Mouse (Mus musculus): ENCODE data around the gene Zfp692. TPM values are rescaled to one million over a fixed set of nuclear protein-coding genes. Genes with fewer than 3 reads are reported as not detected.

Gene Zfp692
- polyA plus RNA-seq, 1 experiment from 2014 or later, result 15.2 TPM

DNA sequence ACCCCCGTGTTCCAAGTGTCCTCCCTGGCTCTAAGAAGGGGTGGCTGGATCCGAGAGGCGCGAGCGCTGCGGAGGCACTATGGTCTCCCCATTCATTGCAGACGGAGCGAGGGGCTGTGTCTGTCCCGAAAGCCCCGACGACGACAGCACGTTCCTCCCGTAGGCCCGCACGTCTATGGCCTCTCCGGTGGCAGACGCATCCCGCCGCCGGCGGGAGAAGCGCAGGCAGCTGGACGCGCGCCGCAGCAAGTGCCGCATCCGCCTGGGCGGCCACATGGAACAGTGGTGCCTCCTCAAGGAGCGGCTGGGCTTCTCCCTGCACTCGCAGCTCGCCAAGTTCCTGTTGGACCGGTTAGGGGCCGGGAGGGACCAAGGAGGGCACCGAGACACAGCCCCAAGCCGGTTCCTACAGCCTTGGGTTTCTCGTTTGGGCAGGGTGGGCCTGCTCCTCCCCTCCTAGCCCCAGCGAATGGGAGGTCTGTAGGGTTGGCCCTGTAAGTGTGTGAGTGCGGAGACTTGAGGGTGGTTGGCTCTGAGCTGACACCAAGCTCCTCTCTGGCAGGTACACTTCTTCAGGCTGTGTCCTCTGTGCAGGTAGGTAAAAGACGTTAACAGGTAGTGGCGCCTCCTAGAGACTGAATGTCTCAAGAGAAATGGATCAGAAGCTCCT is 677 bp downstream of the Zfp692 start:
- peak overlapping the region; percentile 94 for H3K4me2 ChIP-seq
- under 1% methylated on average over 42 of the region's 42 CpGs for WGBS
- ATAC-seq (ENCODE audit: insufficient read depth), result peak; percentile 75

DNA sequence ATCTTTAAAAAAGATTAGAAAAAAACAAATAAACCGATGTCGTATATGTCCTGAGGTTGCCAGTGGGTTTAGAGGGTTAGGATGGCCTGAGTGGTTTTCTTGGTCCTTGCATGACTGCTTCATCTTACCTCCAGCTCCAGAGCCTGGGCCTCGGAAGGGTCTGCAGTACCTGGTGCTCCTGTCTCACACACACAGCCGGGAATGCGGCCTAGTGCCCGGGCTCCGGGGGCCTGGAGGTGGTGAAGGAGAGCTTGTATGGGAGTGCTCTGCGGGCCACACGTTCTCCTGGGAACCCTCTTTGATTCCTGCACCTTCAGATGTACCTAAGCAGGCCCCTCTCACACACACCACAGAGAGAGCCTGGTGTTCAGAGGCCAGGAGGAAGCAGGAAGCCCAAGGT is 1.8 kb downstream of the Zfp692 start:
- Histone ChIP-seq H3K4me2 (no peak overlapping the region), H3K27me3 (ENCODE audit: insufficient read depth, low read length) (no peaks in the 10 kb centered on the region), H3K4me1 (ENCODE audit: insufficient read depth) (peaks cover 4% of the 10 kb centered on the region; the same call in 1 of the 2 replicates), H3K9ac (no peak overlapping the region), H3K27ac (ENCODE audit: low read depth) (no peak overlapping the region), H3K9me3 (ENCODE audit: low read depth, low read length) (no peaks in the 10 kb centered on the region), H3K4me3 (ENCODE audit: low read depth, low read length) (no peak overlapping the region), H3K36me3 (ENCODE audit: insufficient read depth) (peaks cover 17% of the 10 kb centered on the region; the same call in 1 of the 2 replicates)
- 91% methylated on average over 9 of the region's 9 CpGs for WGBS
- no peak for TF ChIP-seq CTCF (IDR thresholded peaks at IDR 0.05; ENCODE audit: low read depth)
- ATAC-seq (ENCODE audit: insufficient read depth), result no peak
- DNase-seq, result no peak

More for the DNA sequence above, 677 bp downstream of the Zfp692 start:
- peak overlapping the region; percentile 87 for H3K27ac ChIP-seq (ENCODE audit: low read depth)
- no peaks in the 10 kb centered on the region for H3K9me3 ChIP-seq (ENCODE audit: low read depth, low read length)
- no peaks in the 10 kb centered on the region for H3K27me3 ChIP-seq (ENCODE audit: insufficient read depth, low read length)
- H3K36me3 ChIP-seq (ENCODE audit: insufficient read depth), result peaks cover 10% of the 10 kb centered on the region; the same call in 1 of the 2 replicates
- DNase-seq, result peak; percentile 75
- H3K4me3 ChIP-seq (ENCODE audit: low read depth, low read length), result peak overlapping the region; percentile 57
- H3K9ac ChIP-seq, result peak overlapping the region; percentile 72
- H3K4me1 ChIP-seq (ENCODE audit: insufficient read depth), result peaks cover 4% of the 10 kb centered on the region; the same call in 1 of the 2 replicates
- TF ChIP-seq CTCF (IDR thresholded peaks at IDR 0.05; ENCODE audit: low read depth), result peak; percentile 27

DNA sequence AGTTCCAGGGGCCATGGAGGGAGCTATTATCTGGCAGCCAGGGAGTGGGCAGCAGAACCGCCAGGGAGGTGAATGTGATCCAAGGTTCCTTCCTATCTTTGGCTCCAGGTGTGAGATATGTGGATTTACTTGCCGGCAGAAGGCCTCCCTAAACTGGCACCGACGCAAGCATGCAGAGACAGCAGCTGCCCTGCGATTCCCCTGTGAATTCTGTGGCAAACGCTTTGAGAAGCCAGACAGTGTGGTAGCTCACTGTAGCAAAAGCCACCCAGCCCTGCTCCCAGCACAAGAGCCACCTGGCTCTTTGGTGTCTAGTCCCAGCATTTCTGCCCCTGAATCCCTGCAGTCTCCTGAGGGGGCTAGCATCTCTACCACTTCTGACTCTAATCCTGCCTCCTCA is 7.2 kb downstream of the Zfp692 start:
- Histone ChIP-seq H3K27ac (ENCODE audit: low read depth) (no peak overlapping the region), H3K27me3 (ENCODE audit: insufficient read depth, low read length) (no peaks in the 10 kb centered on the region), H3K4me3 (ENCODE audit: low read depth, low read length) (no peak overlapping the region), H3K4me1 (ENCODE audit: insufficient read depth) (no peaks in the 10 kb centered on the region), H3K9me3 (ENCODE audit: low read depth, low read length) (no peaks in the 10 kb centered on the region), H3K9ac (no peak overlapping the region), H3K36me3 (ENCODE audit: insufficient read depth) (peaks cover 57% of the 10 kb centered on the region), H3K4me2 (no peak overlapping the region)
- TF ChIP-seq CTCF (IDR thresholded peaks at IDR 0.05; ENCODE audit: low read depth), result no peak
- ATAC-seq (ENCODE audit: insufficient read depth) (no peak), DNase-seq (no peak)
- 86% methylated on average over 6 of the region's 6 CpGs for WGBS

DNA sequence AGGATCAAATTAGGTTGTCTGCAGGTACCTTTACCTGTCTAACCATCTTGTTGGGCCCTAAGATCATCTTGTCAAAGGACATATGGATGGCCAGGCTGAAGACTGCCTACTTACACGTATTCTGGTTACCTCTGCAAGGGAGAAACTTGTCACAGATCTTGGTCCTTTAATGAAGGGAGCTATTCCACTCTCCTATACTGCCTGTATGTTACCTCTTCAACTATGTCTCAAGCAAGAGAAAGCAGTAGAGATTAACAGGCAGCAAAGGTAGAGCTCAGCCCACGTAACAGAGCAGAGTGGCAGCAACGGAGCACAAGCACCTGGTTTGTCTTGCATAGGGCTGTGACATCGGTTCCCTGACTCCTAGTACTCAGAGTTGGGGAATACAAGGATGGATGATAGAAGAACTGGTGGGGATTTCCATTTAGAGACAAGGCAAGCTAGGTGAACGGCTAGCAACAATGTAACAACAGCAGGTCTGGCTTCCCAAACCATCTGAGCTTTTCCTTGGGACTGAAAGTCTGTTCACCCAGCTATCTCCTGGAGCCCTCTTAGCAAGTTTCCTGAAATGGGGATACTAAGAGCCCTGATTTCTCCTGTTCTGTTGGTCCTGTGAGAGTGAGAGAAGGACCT is 8.8 kb downstream of the Zfp692 start:
- no peaks in the 10 kb centered on the region for H3K27me3 ChIP-seq (ENCODE audit: insufficient read depth, low read length)
- no peak for TF ChIP-seq CTCF (IDR thresholded peaks at IDR 0.05; ENCODE audit: low read depth)
- DNase-seq, result no peak
- peaks cover 55% of the 10 kb centered on the region for H3K36me3 ChIP-seq (ENCODE audit: insufficient read depth)
- no peaks in the 10 kb centered on the region for H3K4me1 ChIP-seq (ENCODE audit: insufficient read depth)
- H3K4me3 ChIP-seq (ENCODE audit: low read depth, low read length), result no peak overlapping the region
- H3K9me3 ChIP-seq (ENCODE audit: low read depth, low read length), result no peaks in the 10 kb centered on the region
- 90% methylated on average over 5 of the region's 5 CpGs for WGBS
- no peak for ATAC-seq (ENCODE audit: insufficient read depth)
- no peak overlapping the region for H3K27ac ChIP-seq (ENCODE audit: low read depth)
- no peak overlapping the region for H3K4me2 ChIP-seq
- no peak overlapping the region for H3K9ac ChIP-seq

DNA sequence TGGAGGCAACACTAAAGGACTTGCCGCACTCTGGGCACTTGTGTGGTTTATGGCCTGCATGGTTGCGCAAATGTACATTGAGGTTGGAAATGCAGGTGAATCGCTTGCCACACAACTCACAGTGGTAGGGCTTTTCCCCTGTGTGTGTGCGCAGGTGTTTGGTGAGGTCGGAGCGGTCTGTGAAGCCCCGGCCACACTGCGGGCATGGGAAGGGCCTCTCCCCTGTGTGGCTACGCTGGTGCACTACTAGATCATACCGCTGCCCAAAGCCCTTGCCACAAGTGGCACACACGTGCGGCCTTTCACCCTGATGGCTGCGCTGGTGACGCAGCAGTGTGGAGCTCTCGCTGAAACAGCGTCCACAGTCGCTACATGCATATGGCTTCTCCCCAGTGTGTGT is 9.5 kb downstream of the Zfp692 start:
- no peak overlapping the region for H3K27ac ChIP-seq (ENCODE audit: low read depth)
- 82% methylated on average over 17 of the region's 17 CpGs for WGBS
- no peaks in the 10 kb centered on the region for H3K27me3 ChIP-seq (ENCODE audit: insufficient read depth, low read length)
- H3K4me1 ChIP-seq (ENCODE audit: insufficient read depth), result no peaks in the 10 kb centered on the region
- ATAC-seq (ENCODE audit: insufficient read depth) (no peak; the same call in 1 of the 2 replicates), DNase-seq (no peak)
- no peak overlapping the region for H3K4me2 ChIP-seq
- H3K4me3 ChIP-seq (ENCODE audit: low read depth, low read length), result no peak overlapping the region
- no peak overlapping the region for H3K9ac ChIP-seq
- H3K9me3 ChIP-seq (ENCODE audit: low read depth, low read length), result no peaks in the 10 kb centered on the region
- H3K36me3 ChIP-seq (ENCODE audit: insufficient read depth), result peaks cover 54% of the 10 kb centered on the region
- no peak for TF ChIP-seq CTCF (IDR thresholded peaks at IDR 0.05; ENCODE audit: low read depth)

DNA sequence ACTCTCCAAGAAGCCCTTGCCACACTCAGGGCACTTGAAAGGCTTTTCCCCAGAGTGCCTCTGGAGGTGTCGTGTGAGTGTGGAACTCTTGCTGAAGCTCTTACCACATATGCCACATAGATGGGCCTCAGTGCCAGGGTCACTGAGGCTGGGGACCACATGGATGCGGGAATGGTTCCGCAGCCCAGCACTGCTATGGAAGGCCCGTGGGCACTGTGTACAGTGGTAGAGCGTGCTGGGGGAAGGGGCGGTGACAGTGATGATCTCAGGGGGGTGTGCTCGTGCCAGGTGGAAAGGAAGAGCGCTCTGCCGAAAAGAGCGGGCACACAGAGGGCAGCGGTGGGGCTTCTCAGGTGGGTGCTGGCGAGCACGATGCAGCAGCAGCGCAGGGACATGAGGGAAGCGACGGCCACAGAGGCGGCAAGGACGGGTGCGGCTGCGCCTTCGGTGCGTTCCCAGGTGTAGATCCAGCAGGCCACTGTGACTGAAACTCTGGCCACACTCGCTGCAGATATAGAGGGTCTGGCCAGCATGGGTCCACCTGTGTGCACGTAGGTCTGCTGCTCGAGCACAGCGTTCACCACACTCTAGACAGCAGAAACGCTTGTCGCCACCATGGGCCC is 10.0 kb downstream of the Zfp692 start:
- DNase-seq (no peak), ATAC-seq (ENCODE audit: insufficient read depth) (peak; percentile 56; the same call in 1 of the 2 replicates)
- Histone ChIP-seq H3K9ac (no peak overlapping the region), H3K9me3 (ENCODE audit: low read depth, low read length) (no peaks in the 10 kb centered on the region), H3K4me2 (no peak overlapping the region), H3K4me1 (ENCODE audit: insufficient read depth) (no peaks in the 10 kb centered on the region), H3K27ac (ENCODE audit: low read depth) (no peak overlapping the region), H3K36me3 (ENCODE audit: insufficient read depth) (peaks cover 51% of the 10 kb centered on the region), H3K4me3 (ENCODE audit: low read depth, low read length) (no peak overlapping the region), H3K27me3 (ENCODE audit: insufficient read depth, low read length) (no peaks in the 10 kb centered on the region)
- TF ChIP-seq CTCF (IDR thresholded peaks at IDR 0.05; ENCODE audit: low read depth), result no peak
- WGBS, result 65% methylated on average over 28 of the region's 28 CpGs
